Mouse (Mus musculus): ENCODE results near the gene Atg7.

DNA sequence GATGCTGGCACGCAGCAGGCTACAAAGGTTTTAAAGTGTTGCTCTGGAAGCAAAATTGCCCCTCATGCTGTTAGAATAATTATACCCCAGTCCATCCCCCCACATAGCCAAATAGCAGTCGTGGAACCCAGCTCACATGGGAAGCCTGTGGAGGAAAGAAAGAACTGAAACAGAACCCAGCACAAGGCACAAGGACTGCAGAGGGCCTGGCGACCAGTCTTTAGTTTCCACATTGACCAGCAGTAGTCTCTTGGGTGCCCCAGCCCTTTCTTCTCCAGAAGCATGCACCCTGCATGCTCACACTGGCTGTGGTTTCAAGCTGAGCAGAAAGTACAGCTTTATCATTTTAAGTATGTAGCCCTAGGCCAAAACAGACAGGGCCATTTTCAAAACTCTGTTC is 199.2 kb downstream of the Atg7 start:
- TF ChIP-seq TCF12 (IDR thresholded peaks at IDR 0.05; ENCODE audit: insufficient read depth, poor library complexity, severe bottlenecking) (no peak), POLR2A (IDR thresholded peaks at IDR 0.05; ENCODE audit: insufficient read length, low read depth) (no peak), SRF (IDR thresholded peaks at IDR 0.05; ENCODE audit: control insufficient read depth, insufficient read length, low read depth) (no peak), MYOG (IDR thresholded peaks at IDR 0.05; ENCODE audit: control insufficient read depth in 1 of 3, insufficient read depth in 1 of 3, insufficient read length in 2 of 3, low read depth in 2 of 3) (no peak), MAX (IDR thresholded peaks at IDR 0.05; ENCODE audit: low read depth) (no peak), MYOD1 (IDR thresholded peaks at IDR 0.05; ENCODE audit: control insufficient read depth in 1 of 3, insufficient read length in 2 of 3, low read depth in 2 of 3) (no peak), POLR2AphosphoS2 (IDR thresholded peaks at IDR 0.05; ENCODE audit: insufficient read length, low read depth) (no peak)

Measured in myocyte (in vitro differentiated cells).